11 mouse cellular contexts compared by ENCODE assay signal in genomic region chr11:32244064-32244463, GRCm38 (mm10). TPM values are rescaled to one million over a fixed set of nuclear protein-coding genes. Genes with fewer than 3 reads are reported as not detected.
DNase-seq lines count a peak whose midpoint lies in the region; ATAC-seq and TF ChIP-seq lines count a peak whose summit lies in the region.
"Had no signal": no experiment of that assay in that cellular context is flagged by ENCODE, and none has a peak within 500 bp of the region (broad histone marks: within the 10 kb centered on the region; RNA-seq: fewer than 3 reads in every experiment).

No protein-coding gene starts in this region.

- peaks cover 97% of the 10 kb centered on the region for H3K36me3 ChIP-seq in hindbrain, embryonic 10.5 days
- peaks cover 74% of the 10 kb centered on the region for H3K36me3 ChIP-seq in hindbrain, embryonic 13.5 days
- H3K36me3 ChIP-seq in megakaryocyte, embryonic 14.5 days (replicated peaks; ENCODE audit: low read length) = peaks cover 90% of the 10 kb centered on the region
- peaks cover 59% of the 10 kb centered on the region for H3K36me3 ChIP-seq in heart, embryonic 10.5 days
- H3K36me3 ChIP-seq in liver, postnatal 0 days (replicated peaks; ENCODE audit: insufficient read depth, low read length) = peaks cover 77% of the 10 kb centered on the region
- H3K36me3 ChIP-seq in thymus, adult 2 months (ENCODE audit: control insufficient read depth, insufficient read depth, low read length) = no peaks in the 10 kb centered on the region; the same call in 1 of the 2 replicates

- no peak for DNase-seq in hindbrain, embryonic 10.5 days (ENCODE audit: low spot score)
- no peak for DNase-seq in heart, embryonic 10.5 days (ENCODE audit: low spot score)
- DNase-seq in liver, postnatal 0 days = no peak
- no peak for DNase-seq in thymus, adult 2 months
- no peak for DNase-seq in ovary, postnatal 36 days (ENCODE audit: low spot score)
- DNase-seq: retina, postnatal 1 day had no signal

- no peak for TF ChIP-seq CTCF in liver, postnatal 0 days (IDR thresholded peaks at IDR 0.05; ENCODE audit: low read depth)
- no peak for TF ChIP-seq CTCF in thymus, adult 2 months (IDR thresholded peaks at IDR 0.05; ENCODE audit: borderline replicate concordance, control insufficient read depth, extremely low read depth, insufficient read depth, low read length, poor library complexity)

- no peak for TF ChIP-seq POLR2A in thymus, adult 2 months (IDR thresholded peaks at IDR 0.05; ENCODE audit: control insufficient read depth, extremely low read depth, insufficient read depth, low read length, poor library complexity)

- TF ChIP-seq EP300 in liver, postnatal 0 days (IDR thresholded peaks at IDR 0.05; ENCODE audit: low read depth) = no peak

- H3K27ac ChIP-seq in hindbrain, embryonic 10.5 days = peak overlapping the region; percentile 67; the same call in 1 of the 2 replicates
- no peak overlapping the region for H3K27ac ChIP-seq in hindbrain, embryonic 13.5 days
- peak overlapping the region; percentile 76 for H3K27ac ChIP-seq in heart, embryonic 10.5 days
- H3K27ac ChIP-seq in liver, postnatal 0 days (ENCODE audit: low read depth) = peak overlapping the region; percentile 94
- H3K27ac ChIP-seq in thymus, adult 2 months (ENCODE audit: control insufficient read depth, insufficient read depth, low read length) = no peak overlapping the region

- peaks cover 17% of the 10 kb centered on the region; the same call in 1 of the 2 replicates for H3K4me1 ChIP-seq in hindbrain, embryonic 10.5 days (replicated peaks)
- H3K4me1 ChIP-seq in hindbrain, embryonic 13.5 days (replicated peaks) = no peaks in the 10 kb centered on the region
- H3K4me1 ChIP-seq in megakaryocyte, embryonic 14.5 days = peaks cover 77% of the 10 kb centered on the region
- peaks cover 16% of the 10 kb centered on the region; the same call in 1 of the 2 replicates for H3K4me1 ChIP-seq in heart, embryonic 10.5 days
- H3K4me1 ChIP-seq in liver, postnatal 0 days (ENCODE audit: insufficient read depth) = peaks cover 45% of the 10 kb centered on the region
- peaks cover 9% of the 10 kb centered on the region for H3K4me1 ChIP-seq in thymus, adult 2 months (replicated peaks; ENCODE audit: control insufficient read depth, insufficient read depth, low read length)

- no peaks in the 10 kb centered on the region for H3K27me3 ChIP-seq in hindbrain, embryonic 10.5 days (ENCODE audit: insufficient read depth, poor library complexity, severe bottlenecking)
- H3K27me3 ChIP-seq in hindbrain, embryonic 13.5 days = no peaks in the 10 kb centered on the region
- no peaks in the 10 kb centered on the region for H3K27me3 ChIP-seq in megakaryocyte, embryonic 14.5 days (replicated peaks)
- H3K27me3 ChIP-seq in heart, embryonic 10.5 days (ENCODE audit: insufficient read depth, poor library complexity, severe bottlenecking) = no peaks in the 10 kb centered on the region
- H3K27me3 ChIP-seq in liver, postnatal 0 days (ENCODE audit: insufficient read depth, low read length) = no peaks in the 10 kb centered on the region
- no peaks in the 10 kb centered on the region for H3K27me3 ChIP-seq in thymus, adult 2 months (ENCODE audit: control insufficient read depth, insufficient read depth, low read length)

- no peak for ATAC-seq in hindbrain, embryonic 13.5 days (ENCODE audit: low FRiP score)
- no peak for ATAC-seq in megakaryocyte, adult 5-6 weeks (ENCODE audit: poor library complexity, severe bottlenecking)
- ATAC-seq in liver, postnatal 0 days = no peak

- H3K4me2 ChIP-seq in hindbrain, embryonic 13.5 days = no peak overlapping the region
- no peak overlapping the region for H3K4me2 ChIP-seq in liver, postnatal 0 days (ENCODE audit: low read depth, low read length)

- WGBS in hindbrain, embryonic 10.5 days = 82% methylated on average over 3 of the region's 3 CpGs
- WGBS in hindbrain, embryonic 13.5 days = 83% methylated on average over 3 of the region's 3 CpGs
- WGBS in heart, embryonic 10.5 days = 83% methylated on average over 3 of the region's 3 CpGs
- 75% methylated on average over 3 of the region's 3 CpGs for WGBS in liver, postnatal 0 days (ENCODE audit: insufficient replicate concordance)
- 91% methylated on average over 3 of the region's 3 CpGs for WGBS in thymus, adult 2 months

- no peaks in the 10 kb centered on the region for H3K9me3 ChIP-seq in hindbrain, embryonic 10.5 days
- H3K9me3 ChIP-seq in hindbrain, embryonic 13.5 days = no peaks in the 10 kb centered on the region
- H3K9me3 ChIP-seq in megakaryocyte, embryonic 14.5 days = no peaks in the 10 kb centered on the region
- H3K9me3 ChIP-seq in heart, embryonic 10.5 days = no peaks in the 10 kb centered on the region
- no peaks in the 10 kb centered on the region for H3K9me3 ChIP-seq in liver, postnatal 0 days (ENCODE audit: low read length)

- no peak overlapping the region for H3K4me3 ChIP-seq in hindbrain, embryonic 10.5 days
- H3K4me3 ChIP-seq in hindbrain, embryonic 13.5 days = no peak overlapping the region
- peak overlapping the region; percentile 31 for H3K4me3 ChIP-seq in megakaryocyte, embryonic 14.5 days (replicated peaks)
- H3K4me3 ChIP-seq in heart, embryonic 10.5 days = no peak overlapping the region
- H3K4me3 ChIP-seq in liver, postnatal 0 days (ENCODE audit: low read depth, low read length) = no peak overlapping the region
- no peak overlapping the region for H3K4me3 ChIP-seq in thymus, adult 2 months (ENCODE audit: control insufficient read depth, insufficient read depth, low read length)

- H3K9ac ChIP-seq in hindbrain, embryonic 13.5 days = no peak overlapping the region
- peak overlapping the region; percentile 68 for H3K9ac ChIP-seq in liver, postnatal 0 days (replicated peaks)

RNA-seq across cellular contexts. Expression of gene Mpg, which starts 17.8 kb away (rescaled TPM):
- 34.2 and 36.3 TPM in 2 replicates for polyA plus RNA-seq in hindbrain, embryonic 10.5 days (2016; fragmentation: Nextera tagmentation; extraction: Ambion mirVana)
- polyA plus RNA-seq in hindbrain, embryonic 13.5 days (2015; fragmentation: Nextera tagmentation; extraction: Ambion mirVana) = 35.6 and 38.7 TPM in 2 replicates
- polyA plus RNA-seq in megakaryocyte, embryonic 14.5 days (2012; ENCODE audit: insufficient read depth, low replicate concordance) = 3.6 and 8.8 TPM in 2 replicates
- 9.8 and 12.1 TPM in 2 replicates for total RNA-seq in megakaryocyte, adult 5-6 weeks (2015)
- 6.8 and 9.9 TPM in 2 replicates for total RNA-seq in megakaryocyte, adult 5-6 weeks (2017)
- 21.3 and 26.3 TPM in 2 replicates for polyA plus RNA-seq in heart, embryonic 10.5 days (2016; fragmentation: Nextera tagmentation; extraction: Ambion mirVana)
- 13.5 and 14.2 TPM in 2 replicates for polyA plus RNA-seq in liver, postnatal 0 days (2015; fragmentation: Nextera tagmentation; extraction: Ambion mirVana)
- 21.0 and 25.5 TPM in 2 replicates for polyA plus RNA-seq in thymus, adult 2 months (2012; rRNA removed)

RNA-seq across cellular contexts. Expression of gene Rhbdf1, which starts 22.0 kb away (rescaled TPM):
- 31.3 and 32.9 TPM in 2 replicates for polyA plus RNA-seq in hindbrain, embryonic 10.5 days (2016; fragmentation: Nextera tagmentation; extraction: Ambion mirVana)
- 21.0 and 24.1 TPM in 2 replicates for polyA plus RNA-seq in hindbrain, embryonic 13.5 days (2015; fragmentation: Nextera tagmentation; extraction: Ambion mirVana)
- 16.1 and 37.2 TPM in 2 replicates for polyA plus RNA-seq in megakaryocyte, embryonic 14.5 days (2012; ENCODE audit: insufficient read depth, low replicate concordance)
- not detected in 2 replicates for total RNA-seq in megakaryocyte, adult 5-6 weeks (2015)
- total RNA-seq in megakaryocyte, adult 5-6 weeks (2017) = not detected in 2 replicates
- 40.8 and 42.4 TPM in 2 replicates for polyA plus RNA-seq in heart, embryonic 10.5 days (2016; fragmentation: Nextera tagmentation; extraction: Ambion mirVana)
- 4.8 and 6.4 TPM in 2 replicates for polyA plus RNA-seq in liver, postnatal 0 days (2015; fragmentation: Nextera tagmentation; extraction: Ambion mirVana)
- polyA plus RNA-seq in thymus, adult 2 months (2012; rRNA removed) = 29.9 and 44.9 TPM in 2 replicates

RNA-seq across cellular contexts. Expression of gene Nprl3, which starts 23.4 kb away (rescaled TPM):
- polyA plus RNA-seq in hindbrain, embryonic 10.5 days (2016; fragmentation: Nextera tagmentation; extraction: Ambion mirVana) = 41.1 and 45.6 TPM in 2 replicates
- polyA plus RNA-seq in hindbrain, embryonic 13.5 days (2015; fragmentation: Nextera tagmentation; extraction: Ambion mirVana) = 43.5 and 51.8 TPM in 2 replicates
- polyA plus RNA-seq in megakaryocyte, embryonic 14.5 days (2012; ENCODE audit: insufficient read depth, low replicate concordance) = 14.4 and 52.1 TPM in 2 replicates
- 6.6 and 10.7 TPM in 2 replicates for total RNA-seq in megakaryocyte, adult 5-6 weeks (2015)
- total RNA-seq in megakaryocyte, adult 5-6 weeks (2017) = 9.5 and 11.9 TPM in 2 replicates
- polyA plus RNA-seq in heart, embryonic 10.5 days (2016; fragmentation: Nextera tagmentation; extraction: Ambion mirVana) = 43.8 and 44.5 TPM in 2 replicates
- 22.8 and 26.2 TPM in 2 replicates for polyA plus RNA-seq in liver, postnatal 0 days (2015; fragmentation: Nextera tagmentation; extraction: Ambion mirVana)
- polyA plus RNA-seq in thymus, adult 2 months (2012; rRNA removed) = 107 and 118 TPM in 2 replicates

RNA-seq across cellular contexts. Expression of gene Hba-x, which starts 32.1 kb away (rescaled TPM):
- polyA plus RNA-seq in hindbrain, embryonic 10.5 days (2016; fragmentation: Nextera tagmentation; extraction: Ambion mirVana) = 3,492 and 3,546 TPM in 2 replicates
- polyA plus RNA-seq in hindbrain, embryonic 13.5 days (2015; fragmentation: Nextera tagmentation; extraction: Ambion mirVana) = 392 and 434 TPM in 2 replicates
- not detected in 2 replicates for polyA plus RNA-seq in megakaryocyte, embryonic 14.5 days (2012; ENCODE audit: insufficient read depth, low replicate concordance)
- total RNA-seq in megakaryocyte, adult 5-6 weeks (2015) = not detected in 2 replicates
- not detected in 2 replicates for total RNA-seq in megakaryocyte, adult 5-6 weeks (2017)
- polyA plus RNA-seq in heart, embryonic 10.5 days (2016; fragmentation: Nextera tagmentation; extraction: Ambion mirVana) = 8,501 and 9,179 TPM in 2 replicates
- polyA plus RNA-seq in liver, postnatal 0 days (2015; fragmentation: Nextera tagmentation; extraction: Ambion mirVana) = 5.6 and 6.3 TPM in 2 replicates
- polyA plus RNA-seq in thymus, adult 2 months (2012; rRNA removed) = 1.3 and 1.9 TPM in 2 replicates
- total RNA-seq: gastrocnemius, postnatal 36 days had no signal
- polyA plus RNA-seq: C2C12 had no signal

RNA-seq across cellular contexts. Expression of gene Snrnp25, which starts 38.8 kb away (rescaled TPM):
- 97.6 and 103 TPM in 2 replicates for polyA plus RNA-seq in hindbrain, embryonic 10.5 days (2016; fragmentation: Nextera tagmentation; extraction: Ambion mirVana)
- polyA plus RNA-seq in hindbrain, embryonic 13.5 days (2015; fragmentation: Nextera tagmentation; extraction: Ambion mirVana) = 43.7 and 46.9 TPM in 2 replicates
- polyA plus RNA-seq in megakaryocyte, embryonic 14.5 days (2012; ENCODE audit: insufficient read depth, low replicate concordance) = 15.1 and 78.7 TPM in 2 replicates
- 38.9 and 42.8 TPM in 2 replicates for total RNA-seq in megakaryocyte, adult 5-6 weeks (2015)
- total RNA-seq in megakaryocyte, adult 5-6 weeks (2017) = 32.5 and 47.7 TPM in 2 replicates
- polyA plus RNA-seq in heart, embryonic 10.5 days (2016; fragmentation: Nextera tagmentation; extraction: Ambion mirVana) = 69.7 and 84.1 TPM in 2 replicates
- 30.1 and 32.9 TPM in 2 replicates for polyA plus RNA-seq in liver, postnatal 0 days (2015; fragmentation: Nextera tagmentation; extraction: Ambion mirVana)
- 56.3 and 66.1 TPM in 2 replicates for polyA plus RNA-seq in thymus, adult 2 months (2012; rRNA removed)

Comparison
In these comparisons a context has a peak if more than half of its experiments do, and no peak if none do; other contexts are left out.
1. H3K27ac ChIP-seq: peak in hindbrain, embryonic 10.5 days (single experiment), heart, embryonic 10.5 days (single experiment) and liver, postnatal 0 days (single experiment); none in hindbrain, embryonic 13.5 days (single experiment) and thymus, adult 2 months (single experiment).